Mouse (Mus musculus): Measurements from ENCODE around the gene Fiz1.

- no peak for TF ChIP-seq CTCF (IDR thresholded peaks at IDR 0.05; ENCODE audit: insufficient read depth, low read length)
- TF ChIP-seq POLR2A (IDR thresholded peaks at IDR 0.05; ENCODE audit: borderline replicate concordance, extremely low read depth, low read depth, low read length), result no peak
These were observed 24.4 kb upstream of the Fiz1 start for GRCm38 (mm10) chr7:5038940-5039339.
